Mouse (Mus musculus) layer of hippocampus, postnatal 25 days (tissue): ENCODE results near the gene Pyy. TPM values are rescaled to one million over a fixed set of nuclear protein-coding genes. Genes with fewer than 3 reads are reported as not detected.

ENCODE experiments used
- DNase-seq, 2 experiments: peaks; one replicate each; pipeline ENCODE4 v3.0.0; 2022; ENCODE audit warnings: mixed read lengths in 2 of 2, low spot score in 1 of 2; ENCODE audit errors: extremely low spot score in 1 of 2
- total RNA-seq, 2 experiments: library from RNA; stranded (reverse); gene quantifications; 2 replicates each; pipeline ENCODE4 v1.2.3; 2021

The Pyy gene
- not detected for total RNA-seq

GRCm38 (mm10) chr11:102107732-102108131, at the start of gene Pyy:
TSS of gene Pyy (minus strand) at chr11:102107832.
- no peak for DNase-seq

GRCm38 (mm10) chr11:102156786-102157089, 49.1 kb upstream of the Pyy start:
- DNase-seq = no peak

GRCm38 (mm10) chr11:102156039-102156785, 48.6 kb upstream of the Pyy start, which contains the start of gene Tmem101:
TSS of gene Tmem101 (minus strand) at chr11:102156404.
- DNase-seq = peak; percentile 80 to 85

- no peak for DNase-seq
Measured at GRCm38 (mm10) chr11:102147213-102147989, 39.8 kb upstream of the Pyy start.

- no peak for DNase-seq
Measured at GRCm38 (mm10) chr11:102146531-102146930, 38.9 kb upstream of the Pyy start.

GRCm38 (mm10) chr11:102146005-102146404, 38.4 kb upstream of the Pyy start:
- no peak for DNase-seq

GRCm38 (mm10) chr11:102145471-102146001, 37.9 kb upstream of the Pyy start, which contains the start of gene Nags:
TSS of gene Nags (plus strand) at chr11:102145513.
- no peak for DNase-seq

GRCm38 (mm10) chr11:102144957-102145470, 37.4 kb upstream of the Pyy start:
- no peak for DNase-seq

GRCm38 (mm10) chr11:102142355-102142754, 34.7 kb upstream of the Pyy start:
- DNase-seq = no peak

GRCm38 (mm10) chr11:102140508-102140907, 32.9 kb upstream of the Pyy start:
- peak; percentile 62 to 89 for DNase-seq

GRCm38 (mm10) chr11:102138447-102138740, 30.8 kb upstream of the Pyy start:
- DNase-seq = peak in 1 of 2 experiments; percentile 63

GRCm38 (mm10) chr11:102137625-102138446, 30.2 kb upstream of the Pyy start:
- peak in 1 of 2 experiments; percentile 33 for DNase-seq

- no peak for DNase-seq
Measured at GRCm38 (mm10) chr11:102134516-102134915, 26.9 kb upstream of the Pyy start.

GRCm38 (mm10) chr11:102117386-102117785, 9.8 kb upstream of the Pyy start:
- DNase-seq = no peak

GRCm38 (mm10) chr11:102116241-102116640, 8.6 kb upstream of the Pyy start:
- DNase-seq = no peak

GRCm38 (mm10) chr11:102111576-102111975, 3.9 kb upstream of the Pyy start:
- DNase-seq = no peak

GRCm38 (mm10) chr11:102106911-102107310, 721 bp downstream of the Pyy start:
- no peak for DNase-seq

GRCm38 (mm10) chr11:102102485-102103258, 5.0 kb downstream of the Pyy start:
- DNase-seq = peak; percentile 39 to 80

GRCm38 (mm10) chr11:102101219-102101618, 6.4 kb downstream of the Pyy start, which contains the start of gene Ppy:
TSS of gene Ppy (minus strand) at chr11:102101319.
- no peak for DNase-seq
